Mouse (Mus musculus) gastrocnemius, postnatal 36 days (tissue): ENCODE measurements at regions not wholly inside any gene's neighbourhood (a gene's known extent, or its start where the extent isn't known, plus 50 kb on each side); places are given as distances from the start of the nearest gene placed in this dataset.

Experiments used
- DNase-seq, 2 experiments: peaks; one replicate each; pipeline ENCODE4 v3.0.0; 2022
- intact Hi-C: fragments of 180-260 bp; cut with DNase I; formaldehyde crosslinking; loops from one replicate; pipeline ENCODE4 v1.15.1; 2025

DNA sequence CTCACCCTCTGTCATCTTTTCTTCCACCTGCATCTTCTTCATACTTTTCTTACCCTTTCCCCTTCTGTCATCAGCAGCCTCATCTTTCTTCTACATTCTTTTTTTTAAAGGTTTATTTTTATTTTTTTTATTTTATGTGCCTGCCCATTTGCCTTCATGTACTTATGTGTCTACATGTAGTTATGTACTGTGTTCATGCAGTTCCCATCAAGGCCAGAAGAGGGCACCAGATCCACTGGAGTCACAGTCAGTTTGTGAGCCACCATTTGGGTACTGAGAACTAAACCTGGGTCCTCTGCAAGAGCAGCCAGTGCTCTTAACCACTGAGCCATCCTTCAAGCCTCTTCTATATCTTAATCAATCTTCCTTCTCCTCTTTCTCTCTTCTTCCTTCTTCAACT lies 475.7 kb upstream of the Zmiz1 start:
- intact Hi-C loops = no loop called here
- DNase-seq = no peak

DNA sequence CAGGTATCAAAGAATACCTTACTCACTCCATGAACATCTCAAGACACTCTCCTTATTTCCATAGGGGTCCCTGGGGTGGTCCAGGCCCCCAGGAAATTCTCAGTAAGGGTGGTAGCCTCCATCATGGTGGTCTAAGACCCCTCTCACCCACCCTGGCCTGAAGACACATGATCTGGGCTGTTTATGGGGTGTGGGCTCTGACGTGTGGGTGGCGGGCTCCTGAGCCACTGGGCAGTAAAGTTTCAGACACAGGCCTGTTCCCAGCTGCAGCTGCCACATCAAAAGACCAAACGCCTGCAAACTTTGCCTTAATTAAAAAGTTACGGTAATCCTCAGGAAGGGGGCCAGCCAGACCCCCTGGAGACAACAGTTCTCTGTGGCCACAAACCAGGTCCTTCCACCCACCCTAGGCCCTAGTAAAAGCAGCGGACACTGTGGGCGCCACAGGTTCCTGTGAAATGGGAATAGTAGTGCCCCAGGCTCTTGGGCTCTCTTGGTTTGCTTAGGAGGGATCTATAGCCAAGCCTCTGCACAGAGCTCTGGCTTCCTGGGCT lies 473.1 kb upstream of the Zmiz1 start:
- intact Hi-C loops = no loop called here
- DNase-seq = no peak

- intact Hi-C loops = no loop called here
- no peak for DNase-seq
Measured at GRCm38 (mm10) chr14:24986404-24986803, 472.6 kb upstream of the Zmiz1 start.

DNA sequence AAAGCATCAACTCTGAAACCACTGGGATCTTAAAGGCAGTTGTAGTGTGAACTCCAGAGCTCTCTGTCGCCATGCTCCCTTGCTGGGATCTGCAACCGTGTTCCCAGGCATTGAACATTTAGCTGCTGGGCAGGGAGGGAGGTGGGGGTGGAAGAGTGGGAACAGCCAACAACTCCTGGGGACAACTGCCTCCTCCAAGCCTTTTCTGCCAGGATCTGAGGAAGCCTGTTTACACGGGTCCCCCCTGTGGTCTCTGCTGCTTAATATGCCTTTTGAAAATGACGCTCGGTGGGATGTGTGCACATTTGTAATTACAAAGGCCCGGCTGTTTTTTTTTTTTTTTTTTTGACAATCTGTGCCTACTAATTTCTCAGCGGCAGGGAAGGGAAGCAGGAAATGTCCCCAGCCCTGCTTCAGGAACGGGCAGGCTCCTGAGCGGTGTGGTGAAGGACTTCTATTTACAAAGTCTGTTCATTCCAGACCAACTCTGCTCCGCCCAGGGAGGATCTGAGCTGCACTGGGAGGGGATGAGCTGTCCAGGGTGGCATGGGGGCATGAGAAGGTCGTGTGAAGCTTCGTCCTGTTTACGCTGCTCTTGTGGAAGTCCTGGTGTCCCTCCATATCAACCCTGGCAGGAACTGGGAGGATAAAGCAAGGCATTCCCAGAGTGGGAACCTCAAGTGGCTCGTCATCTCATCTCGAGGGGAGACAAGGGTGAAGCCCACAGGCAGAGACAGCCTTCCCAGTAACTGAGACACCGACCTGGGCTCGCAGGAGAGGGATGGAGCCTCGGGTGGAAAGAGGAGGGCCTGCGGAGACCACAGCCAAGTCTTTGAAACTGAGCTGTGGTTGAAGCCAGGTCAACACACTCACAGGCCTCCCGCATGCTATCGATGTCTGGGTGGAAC lies 465.0 kb upstream of the Zmiz1 start:
- no peak for DNase-seq
- intact Hi-C loops = no loop called here

DNA sequence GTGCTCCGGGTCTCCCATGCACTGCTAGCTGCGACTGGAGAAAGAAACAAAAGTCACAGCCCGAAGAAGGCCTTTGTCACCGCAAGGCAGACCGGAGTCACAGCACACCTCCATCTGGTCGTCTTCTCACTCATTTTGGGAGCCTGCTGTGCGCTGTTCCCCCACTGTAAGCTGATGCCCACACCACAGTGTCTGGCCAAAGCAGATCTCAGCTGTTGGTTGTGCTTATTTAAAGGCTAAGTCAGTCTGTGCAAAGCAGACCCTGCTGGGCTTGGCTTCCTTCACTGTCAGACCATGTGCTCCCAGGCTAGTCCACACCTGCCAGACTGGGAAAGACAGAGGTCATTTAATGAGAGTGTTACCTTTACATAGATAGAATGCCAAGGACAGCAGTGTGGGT lies 463.8 kb upstream of the Zmiz1 start:
- intact Hi-C loops = no loop called here
- no peak for DNase-seq

- intact Hi-C loops = no loop called here
- no peak for DNase-seq
Measured at GRCm38 (mm10) chr14:24997786-24998509, 461.0 kb upstream of the Zmiz1 start.

- intact Hi-C loops = no loop called here
- no peak for DNase-seq
Measured at GRCm38 (mm10) chr14:24999008-24999572, 459.9 kb upstream of the Zmiz1 start.

DNA sequence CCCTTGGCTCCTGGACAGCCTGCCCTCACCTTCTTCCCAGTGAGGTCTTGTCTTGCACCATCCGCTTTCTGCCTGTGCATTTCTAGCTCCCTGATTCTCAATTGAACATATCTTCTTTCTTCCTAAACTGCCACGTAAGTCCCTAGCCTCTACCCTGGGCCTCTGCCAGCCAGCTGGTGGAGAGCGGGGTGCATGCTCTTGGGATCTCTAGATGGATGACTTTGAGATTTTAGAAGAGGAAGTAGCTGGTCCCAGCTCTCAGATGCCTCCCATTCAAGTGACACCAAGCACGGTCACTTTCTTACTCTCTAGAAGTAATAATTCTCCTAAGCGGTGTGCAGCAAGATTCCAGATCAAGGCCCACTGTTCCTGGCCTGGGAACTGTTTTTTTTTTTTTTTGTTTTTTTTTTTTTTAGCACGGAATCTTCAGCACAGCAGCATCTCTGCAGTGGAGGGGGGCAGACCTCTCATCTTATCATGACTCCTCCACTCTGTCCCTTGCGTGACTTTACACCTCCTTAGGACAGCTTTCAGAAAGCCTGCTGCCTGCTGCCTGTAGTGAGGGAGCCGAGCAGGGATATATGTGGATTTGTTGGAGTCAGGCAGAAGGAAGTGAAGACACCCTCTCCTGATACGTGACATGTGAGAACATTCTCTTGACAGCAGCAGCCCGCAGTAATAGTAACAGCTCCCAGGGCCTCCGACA lies 453.6 kb upstream of the Zmiz1 start:
- DNase-seq = no peak
- intact Hi-C loops = no loop called here

DNA sequence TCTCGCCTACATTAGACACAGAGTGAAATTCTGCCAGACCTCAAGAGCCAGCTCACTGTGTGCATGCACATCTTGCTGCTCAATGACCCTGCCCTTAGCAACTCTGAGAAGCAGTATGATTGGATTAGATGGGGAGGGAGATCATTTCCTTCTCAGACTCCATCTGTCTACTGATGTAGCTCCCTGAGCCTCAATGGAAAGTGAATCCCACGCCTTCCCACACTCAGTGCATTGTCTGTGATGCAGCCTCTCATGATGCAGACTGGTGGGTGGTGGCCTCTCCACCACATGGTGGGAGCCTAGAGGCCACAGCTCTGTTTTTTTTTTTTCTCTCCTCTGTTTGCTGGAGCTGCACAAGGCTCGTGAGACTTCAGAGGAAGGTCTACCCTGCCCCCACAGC lies 447.1 kb upstream of the Zmiz1 start:
- intact Hi-C loops = no loop called here
- DNase-seq = no peak

DNA sequence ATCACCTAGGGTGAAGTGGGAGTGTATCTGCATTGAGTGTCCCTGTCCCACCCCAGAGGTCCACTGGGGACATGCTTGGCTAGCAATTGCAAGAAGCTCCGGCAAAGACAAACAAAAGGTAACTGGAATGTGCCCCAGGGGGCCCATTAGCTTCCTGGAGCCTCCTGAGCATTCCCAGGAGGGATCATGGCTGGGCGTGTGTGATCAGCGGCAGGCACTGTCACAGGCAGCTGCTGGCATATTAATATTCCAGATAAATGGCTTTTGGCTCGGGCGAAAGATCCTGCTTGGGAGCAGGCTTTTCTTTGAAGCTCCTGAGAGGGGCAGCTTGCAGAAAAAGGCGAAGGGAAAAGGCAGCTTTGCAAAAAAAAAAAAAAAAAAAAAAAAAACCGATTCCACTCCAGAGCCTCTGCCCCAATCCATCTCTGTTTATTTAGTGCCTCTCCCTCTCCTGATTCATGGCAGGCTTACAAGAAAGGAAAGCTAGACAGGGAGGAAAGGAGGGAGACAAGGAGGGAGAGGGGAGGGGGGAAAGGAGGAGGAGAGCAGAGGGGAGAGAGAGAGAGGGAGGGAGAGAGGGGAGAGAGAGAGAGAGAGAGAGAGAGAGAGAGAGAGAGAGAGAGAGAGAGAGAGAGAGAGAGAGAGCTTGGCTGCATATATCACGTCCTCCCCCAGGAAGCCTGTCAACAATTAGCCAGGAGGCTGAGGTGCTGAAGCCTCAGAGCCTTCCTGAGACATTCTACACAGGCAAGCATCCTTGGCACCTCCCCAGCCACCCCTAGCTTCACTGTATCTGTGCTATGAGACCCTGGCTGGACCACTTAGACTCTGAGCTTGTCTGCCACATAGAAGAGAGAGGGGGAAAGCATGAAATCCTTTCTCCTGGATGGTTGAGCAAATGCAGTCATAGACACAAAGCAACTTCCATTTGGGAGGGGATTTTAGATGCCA lies 443.4 kb upstream of the Zmiz1 start:
- no peak for DNase-seq
- intact Hi-C loops = loop anchor here (5.0 kb wide), 1 partner anchor 513 kb away; no protein-coding TSS in a partner anchor

GRCm38 (mm10) chr14:25017860-25018259 lies 441.1 kb upstream of the Zmiz1 start:
- no peak for DNase-seq
- intact Hi-C loops = loop anchor here (5.0 kb wide), 1 partner anchor 516 kb away; no protein-coding TSS in a partner anchor

DNA sequence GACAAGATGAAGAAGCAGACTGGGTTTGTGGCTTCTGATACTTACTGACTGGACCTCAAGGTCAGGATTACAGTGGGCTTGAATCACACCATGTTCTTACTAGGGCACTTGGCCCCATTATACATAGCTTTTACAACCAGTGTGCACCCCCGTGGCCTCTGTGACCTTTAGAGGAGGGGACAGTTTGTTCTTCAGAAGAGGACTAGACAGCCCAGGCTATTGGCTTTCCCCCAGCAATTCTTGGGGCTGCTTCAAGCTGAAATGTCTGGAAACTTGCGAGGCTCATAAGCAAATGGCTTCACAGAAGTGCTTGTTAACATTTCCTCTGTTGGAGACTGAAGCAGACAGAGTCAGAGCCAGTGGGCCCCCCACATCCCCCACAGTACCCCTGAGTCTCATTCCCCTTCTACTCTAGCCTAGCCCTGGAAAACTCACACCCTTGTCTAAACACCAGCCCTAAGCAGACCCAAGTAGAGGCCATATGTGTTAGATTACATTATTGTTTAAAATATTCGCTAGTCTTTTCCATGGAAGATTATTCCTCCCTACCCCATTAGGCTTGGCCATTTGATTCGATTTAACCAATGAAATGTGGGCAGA lies 439.6 kb upstream of the Zmiz1 start:
- no peak for DNase-seq
- intact Hi-C loops = loop anchor here (5.0 kb wide), 1 partner anchor 517 kb away; no protein-coding TSS in a partner anchor

- intact Hi-C loops = no loop called here
- no peak for DNase-seq
Measured at GRCm38 (mm10) chr14:25022523-25023269, 436.3 kb upstream of the Zmiz1 start.

DNA sequence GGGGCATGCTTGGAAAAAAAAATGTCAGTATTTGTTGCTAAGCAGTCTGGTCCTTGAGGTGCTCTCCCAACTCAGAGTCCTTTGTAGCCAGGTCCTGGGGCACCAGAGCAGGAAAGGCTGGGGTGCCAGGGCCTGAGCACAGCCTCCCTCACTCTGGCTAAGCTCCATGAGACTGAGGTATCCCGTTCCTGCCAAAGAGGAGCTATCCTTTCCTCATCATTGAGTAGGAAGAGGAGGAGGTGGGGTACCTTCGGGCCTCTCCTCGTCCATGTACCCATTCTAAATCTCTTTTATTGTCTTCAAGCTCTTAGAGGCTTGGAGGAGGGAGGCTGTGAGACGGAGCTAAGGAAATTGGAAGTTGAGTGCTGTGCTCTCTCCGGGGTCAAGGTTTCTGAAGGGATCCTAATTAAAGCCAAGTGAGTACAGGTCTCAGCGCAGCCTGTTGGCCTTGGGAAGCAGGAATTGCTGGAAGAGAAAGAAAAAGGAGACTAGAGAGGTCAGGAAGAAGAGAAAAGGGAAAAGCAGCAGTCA lies 435.6 kb upstream of the Zmiz1 start:
- no peak for DNase-seq
- intact Hi-C loops = no loop called here

DNA sequence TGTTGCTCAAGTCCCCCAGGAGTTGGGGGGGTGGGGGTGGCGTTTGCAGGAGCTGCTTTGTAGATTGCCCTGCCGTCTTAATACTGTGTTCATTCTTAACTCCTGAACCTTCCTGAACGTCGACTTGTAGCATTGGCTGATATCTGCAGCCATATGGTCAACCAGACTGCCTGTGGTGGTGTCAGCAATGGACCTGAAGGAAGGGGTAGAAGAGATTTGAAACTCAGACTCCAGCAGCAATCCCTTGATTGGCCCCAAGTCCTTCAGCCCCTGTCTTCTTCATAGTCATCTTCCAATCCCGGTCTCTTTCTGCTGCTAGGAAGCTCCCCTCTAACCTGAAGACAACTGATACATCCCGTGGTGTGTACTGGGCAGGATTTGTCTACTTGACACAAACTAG lies 433.9 kb upstream of the Zmiz1 start:
- intact Hi-C loops = no loop called here
- no peak for DNase-seq

DNA sequence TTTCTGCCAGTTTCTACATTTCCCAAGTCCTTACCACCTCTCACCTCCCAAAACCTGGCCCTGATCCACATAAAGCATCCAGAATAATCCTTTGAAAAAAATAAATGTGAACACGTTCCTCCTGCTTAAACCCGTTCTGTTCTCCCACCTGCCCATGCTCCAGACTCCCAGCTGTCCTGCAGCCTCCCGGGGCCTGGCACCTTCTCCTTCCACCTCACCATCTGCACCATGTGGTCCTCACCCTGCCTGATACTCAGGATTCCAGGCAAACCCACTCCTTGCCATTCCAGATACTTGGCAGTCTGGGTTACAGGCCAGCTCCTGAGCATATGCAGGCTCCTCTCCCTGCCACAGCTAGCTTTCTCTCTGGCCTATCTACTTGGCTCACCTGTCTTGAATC lies 431.9 kb upstream of the Zmiz1 start:
- DNase-seq = no peak
- intact Hi-C loops = no loop called here

DNA sequence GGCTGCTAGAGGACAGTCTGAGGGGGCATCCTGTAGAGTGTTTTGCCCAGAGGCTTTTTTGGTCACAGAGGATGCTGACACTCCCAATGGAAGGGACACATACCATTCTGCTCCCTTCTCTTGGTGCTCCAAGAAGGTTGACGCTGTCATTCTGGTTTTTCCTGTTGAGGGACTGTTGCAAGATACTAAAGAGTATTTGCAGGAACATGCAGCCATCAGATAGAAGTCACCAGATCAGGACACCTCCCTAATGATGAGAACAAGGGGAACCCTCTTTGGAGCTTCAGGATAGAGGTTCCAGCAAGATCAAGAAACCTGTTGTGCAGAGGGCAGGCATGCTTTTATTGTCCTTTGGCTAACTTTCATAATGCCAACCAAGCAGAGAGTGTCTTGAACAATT lies 431.1 kb upstream of the Zmiz1 start:
- intact Hi-C loops = no loop called here
- no peak for DNase-seq

GRCm38 (mm10) chr14:25030881-25031280 lies 428.1 kb upstream of the Zmiz1 start:
- intact Hi-C loops = no loop called here
- DNase-seq = no peak
